Mouse (Mus musculus): ENCODE measurements at regions not wholly inside any gene's neighbourhood (a gene's known extent, or its start where the extent isn't known, plus 50 kb on each side); places are given as distances from the start of the nearest gene placed in this dataset.

GRCm38 (mm10) chr14:61686101-61686691 is 78.9 kb downstream of the Kcnrg start:
- Histone ChIP-seq H3K9ac (no peak overlapping the region), H3K27me3 (peaks cover 56% of the 10 kb centered on the region), H3K4me2 (peak overlapping the region; percentile 71), H3K9me3 (replicated peaks) (no peaks in the 10 kb centered on the region), H3K4me3 (peak overlapping the region; percentile 38), H3K36me3 (ENCODE audit: poor library complexity, severe bottlenecking) (no peaks in the 10 kb centered on the region), H3K4me1 (peaks cover 54% of the 10 kb centered on the region), H3K27ac (no peak overlapping the region)
- no peak for ATAC-seq
- WGBS = 6% methylated on average over 35 of the region's 35 CpGs

GRCm38 (mm10) chr14:61686821-61687341 is 79.6 kb downstream of the Kcnrg start:
- Histone ChIP-seq H3K9me3 (replicated peaks) (no peaks in the 10 kb centered on the region), H3K4me1 (peaks cover 54% of the 10 kb centered on the region), H3K36me3 (ENCODE audit: poor library complexity, severe bottlenecking) (no peaks in the 10 kb centered on the region), H3K27ac (no peak overlapping the region), H3K27me3 (peaks cover 63% of the 10 kb centered on the region), H3K4me3 (peak overlapping the region; percentile 38), H3K9ac (peak overlapping the region; percentile 63), H3K4me2 (peak overlapping the region; percentile 71)
- ATAC-seq = no peak
- WGBS = under 1% methylated on average over 33 of the region's 33 CpGs

GRCm38 (mm10) chr14:61687346-61688012 is 80.2 kb downstream of the Kcnrg start:
- H3K9me3 ChIP-seq (replicated peaks) = no peaks in the 10 kb centered on the region

GRCm38 (mm10) chr14:61688013-61688520 is 80.8 kb downstream of the Kcnrg start:
- Histone ChIP-seq H3K4me1 (peaks cover 50% of the 10 kb centered on the region), H3K4me2 (0 out of 2 replicates have a peak overlapping the region, but pooled peaks have one; percentile 71), H3K27me3 (peaks cover 68% of the 10 kb centered on the region), H3K27ac (no peak overlapping the region), H3K36me3 (ENCODE audit: poor library complexity, severe bottlenecking) (no peaks in the 10 kb centered on the region), H3K4me3 (no peak overlapping the region), H3K9me3 (replicated peaks) (no peaks in the 10 kb centered on the region), H3K9ac (no peak overlapping the region)
- no peak for ATAC-seq
- WGBS = 4% methylated on average over 11 of the region's 11 CpGs

More at GRCm38 (mm10) chr14:61687346-61688012, 80.2 kb downstream of the Kcnrg start:
- H3K4me2 ChIP-seq = peak overlapping the region; percentile 71
- no peak overlapping the region for H3K27ac ChIP-seq
- no peak for ATAC-seq
- 2% methylated on average over 15 of the region's 15 CpGs for WGBS
- peaks cover 64% of the 10 kb centered on the region for H3K27me3 ChIP-seq
- peaks cover 54% of the 10 kb centered on the region for H3K4me1 ChIP-seq
- no peaks in the 10 kb centered on the region for H3K36me3 ChIP-seq (ENCODE audit: poor library complexity, severe bottlenecking)
- H3K4me3 ChIP-seq = peak overlapping the region; percentile 38
- H3K9ac ChIP-seq = peak overlapping the region; percentile 63; the same call in 1 of the 2 replicates

- peak overlapping the region; percentile 23 for H3K4me3 ChIP-seq
- H3K4me1 ChIP-seq = peaks cover 45% of the 10 kb centered on the region
- peaks cover 66% of the 10 kb centered on the region for H3K27me3 ChIP-seq
These were observed 81.4 kb downstream of the Kcnrg start for GRCm38 (mm10) chr14:61688666-61689065.

GRCm38 (mm10) chr14:61689281-61689680 is 82.0 kb downstream of the Kcnrg start:
- Histone ChIP-seq H3K4me1 (peaks cover 39% of the 10 kb centered on the region), H3K9ac (no peak overlapping the region), H3K36me3 (ENCODE audit: poor library complexity, severe bottlenecking) (no peaks in the 10 kb centered on the region), H3K27me3 (peaks cover 65% of the 10 kb centered on the region), H3K27ac (no peak overlapping the region), H3K4me2 (peak overlapping the region; percentile 51), H3K4me3 (peak overlapping the region; percentile 23), H3K9me3 (replicated peaks) (no peaks in the 10 kb centered on the region)
- 2% methylated on average over 21 of the region's 21 CpGs for WGBS
- no peak for ATAC-seq

More at GRCm38 (mm10) chr14:61688666-61689065, 81.4 kb downstream of the Kcnrg start:
- Histone ChIP-seq H3K9ac (no peak overlapping the region), H3K9me3 (replicated peaks) (no peaks in the 10 kb centered on the region), H3K27ac (no peak overlapping the region), H3K4me2 (peak overlapping the region; percentile 51), H3K36me3 (ENCODE audit: poor library complexity, severe bottlenecking) (no peaks in the 10 kb centered on the region)
- no peak for ATAC-seq
- 2% methylated on average over 9 of the region's 9 CpGs for WGBS

- peaks cover 60% of the 10 kb centered on the region for H3K27me3 ChIP-seq
- ATAC-seq = no peak
- H3K4me3 ChIP-seq = peak overlapping the region; percentile 23
- H3K9ac ChIP-seq = no peak overlapping the region
- H3K4me1 ChIP-seq = peaks cover 34% of the 10 kb centered on the region
- H3K4me2 ChIP-seq = peak overlapping the region; percentile 51
- no peak overlapping the region for H3K27ac ChIP-seq
- no peaks in the 10 kb centered on the region for H3K9me3 ChIP-seq (replicated peaks)
- WGBS = 12% methylated on average over 24 of the region's 24 CpGs
- no peaks in the 10 kb centered on the region for H3K36me3 ChIP-seq (ENCODE audit: poor library complexity, severe bottlenecking)
These were observed 82.5 kb downstream of the Kcnrg start for GRCm38 (mm10) chr14:61689776-61690175.

- Histone ChIP-seq H3K27me3 (peaks cover 43% of the 10 kb centered on the region), H3K4me2 (no peak overlapping the region), H3K36me3 (ENCODE audit: poor library complexity, severe bottlenecking) (no peaks in the 10 kb centered on the region), H3K4me1 (peaks cover 22% of the 10 kb centered on the region), H3K9ac (no peak overlapping the region), H3K27ac (no peak overlapping the region), H3K4me3 (no peak overlapping the region), H3K9me3 (replicated peaks) (no peaks in the 10 kb centered on the region)
- ATAC-seq = no peak
- WGBS = 92% methylated on average over 6 of the region's 6 CpGs
These were observed 84.6 kb downstream of the Kcnrg start for GRCm38 (mm10) chr14:61691785-61692372.

GRCm38 (mm10) chr14:61694796-61695195 is 87.5 kb downstream of the Kcnrg start:
- H3K4me3 ChIP-seq = no peak overlapping the region
- H3K4me1 ChIP-seq = peaks cover 23% of the 10 kb centered on the region
- no peak for ATAC-seq
- no peaks in the 10 kb centered on the region for H3K9me3 ChIP-seq (replicated peaks)
- H3K4me2 ChIP-seq = no peak overlapping the region
- no peaks in the 10 kb centered on the region for H3K36me3 ChIP-seq (ENCODE audit: poor library complexity, severe bottlenecking)
- H3K27ac ChIP-seq = no peak overlapping the region
- 92% methylated on average over 3 of the region's 3 CpGs for WGBS
- H3K9ac ChIP-seq = no peak overlapping the region
- H3K27me3 ChIP-seq = peaks cover 26% of the 10 kb centered on the region

- Histone ChIP-seq H3K4me1 (peaks cover 27% of the 10 kb centered on the region), H3K36me3 (ENCODE audit: poor library complexity, severe bottlenecking) (no peaks in the 10 kb centered on the region), H3K9ac (no peak overlapping the region), H3K27ac (no peak overlapping the region), H3K4me3 (no peak overlapping the region), H3K9me3 (replicated peaks) (no peaks in the 10 kb centered on the region), H3K4me2 (no peak overlapping the region), H3K27me3 (peaks cover 10% of the 10 kb centered on the region)
- 33% methylated on average over 7 of the region's 7 CpGs for WGBS
- no peak for ATAC-seq
These were observed 89.1 kb downstream of the Kcnrg start for GRCm38 (mm10) chr14:61696290-61696842.

GRCm38 (mm10) chr14:61696886-61697554 is 89.8 kb downstream of the Kcnrg start:
- ATAC-seq = no peak
- Histone ChIP-seq H3K9me3 (replicated peaks) (no peaks in the 10 kb centered on the region), H3K36me3 (ENCODE audit: poor library complexity, severe bottlenecking) (no peaks in the 10 kb centered on the region), H3K4me2 (no peak overlapping the region), H3K27me3 (peaks cover 4% of the 10 kb centered on the region; the same call in 1 of the 2 replicates), H3K27ac (no peak overlapping the region), H3K4me1 (peaks cover 27% of the 10 kb centered on the region), H3K9ac (no peak overlapping the region), H3K4me3 (no peak overlapping the region)
- WGBS = 75% methylated on average over 13 of the region's 13 CpGs
